Mouse (Mus musculus) liver, embryonic 14.5 days (tissue): ENCODE results near the gene Mtfp1. TPM values are rescaled to one million over a fixed set of nuclear protein-coding genes. Genes with fewer than 3 reads are reported as not detected.
"Not testable (repeated sequence)": the region's sequence is repeated elsewhere in the genome, so short reads cannot be mapped to it uniquely, and the experiment has no call there.

ENCODE experiments used
- ATAC-seq: fragments of 200-750 bp; cut with Nextera tagmentation; 2 replicates; pipeline ENCODE4 v1.8.0; 2017; ENCODE audit warnings: moderate number of reproducible peaks, mild to moderate bottlenecking, moderate library complexity; ENCODE audit not compliant: insufficient read depth
- DNase-seq, 3 experiments: peaks; one replicate each; pipeline ENCODE4 v3.0.0-alpha.2; 2012 to 2013; ENCODE audit warnings: low read depth in 3 of 3, low spot score in 3 of 3
- H3K27ac ChIP-seq: fragments of 300-500 bp; sonication (generic); 2 replicates; pipeline ENCODE4 v1.5.1; 2014; ENCODE audit warnings: moderate library complexity, mild to moderate bottlenecking, control low read depth, inconsistent platforms
- H3K27me3 ChIP-seq: fragments of 300-500 bp; sonication (generic); 2 replicates; pipeline ENCODE4 v1.6.1; 2014; ENCODE audit warnings: mild to moderate bottlenecking, low read length, moderate library complexity; ENCODE audit not compliant: control insufficient read depth, insufficient read depth
- H3K36me3 ChIP-seq: fragments of 300-500 bp; sonication (generic); replicated peaks from 2 replicates; pipeline ENCODE4 v1.6.1; 2014; ENCODE audit warnings: low read depth; ENCODE audit not compliant: control insufficient read depth, insufficient read depth
- H3K4me1 ChIP-seq, 2 experiments: fragments of 200-500 bp in 1 of 2; fragments of 300-500 bp in 1 of 2; sonication (generic) in 1 of 2; replicated peaks; 2 replicates each; pipeline ENCODE4 v1.6.1; 2012 to 2014; ENCODE audit warnings: antibody characterized with exemption in 1 of 2, inconsistent platforms in 1 of 2, low read length in 1 of 2; ENCODE audit not compliant: control insufficient read depth in 2 of 2, insufficient read depth in 2 of 2
- H3K4me2 ChIP-seq: fragments of 300-500 bp; sonication (generic); 2 replicates; pipeline ENCODE4 v1.6.1; 2014; ENCODE audit warnings: low read depth, mild to moderate bottlenecking, control low read depth, moderate library complexity
- H3K4me3 ChIP-seq, 2 experiments: fragments of 200-500 bp in 1 of 2; fragments of 300-500 bp in 1 of 2; sonication (generic) in 1 of 2; 2 replicates each; pipeline ENCODE4 v1.5.1; 2012 to 2014; ENCODE audit warnings: low read depth in 2 of 2, low read length in 2 of 2, mild to moderate bottlenecking in 2 of 2, control low read depth in 1 of 2, inconsistent platforms in 1 of 2, moderate library complexity in 1 of 2; ENCODE audit not compliant: insufficient read depth in 1 of 2
- H3K9ac ChIP-seq: fragments of 300-500 bp; sonication (generic); replicated peaks from 2 replicates; pipeline ENCODE4 v1.6.1; 2014; ENCODE audit warnings: mild to moderate bottlenecking, control low read depth, moderate library complexity
- H3K9me3 ChIP-seq: fragments of 300-500 bp; sonication (generic); 2 replicates; pipeline ENCODE4 v1.6.1; 2016; ENCODE audit warnings: low read length, mixed read lengths; ENCODE audit not compliant: control insufficient read depth
- CTCF ChIP-seq: IDR thresholded peaks from 2 replicates; pipeline ENCODE4 v1.5.1; 2016; ENCODE audit warnings: antibody characterized with exemption, low read depth, control low read depth
- EP300 ChIP-seq: IDR thresholded peaks from 2 replicates; pipeline ENCODE4 v1.6.1; 2016; ENCODE audit warnings: antibody characterized with exemption, low read depth
- WGBS: fragments of 180-500 bp; shearing (Covaris S2); extraction: QIAGEN DNeasy Blood & Tissue Kit; methylation state at CpG from one replicate; pipeline ENCODE4 v1.1.7; 2014; ENCODE audit not compliant: insufficient replicate concordance; 5-methylcytosine and 5-hydroxymethylcytosine counted together
- polyA plus RNA-seq, 2 experiments: library from polyadenylated mRNA; depleted of rRNA in 1 of 2; stranded (reverse) in 1 of 2; unstranded in 1 of 2; fragments of >200 nt; fragmentation: Nextera tagmentation in 1 of 2; extraction: Ambion mirVana in 1 of 2; gene quantifications; 2 replicates each; pipeline versions ENCODE4 v1.2.1 to v1.2.3; 2012 to 2014

The Mtfp1 gene
- polyA plus RNA-seq, 2 experiments = 13.3 to 20.6 TPM

DNA sequence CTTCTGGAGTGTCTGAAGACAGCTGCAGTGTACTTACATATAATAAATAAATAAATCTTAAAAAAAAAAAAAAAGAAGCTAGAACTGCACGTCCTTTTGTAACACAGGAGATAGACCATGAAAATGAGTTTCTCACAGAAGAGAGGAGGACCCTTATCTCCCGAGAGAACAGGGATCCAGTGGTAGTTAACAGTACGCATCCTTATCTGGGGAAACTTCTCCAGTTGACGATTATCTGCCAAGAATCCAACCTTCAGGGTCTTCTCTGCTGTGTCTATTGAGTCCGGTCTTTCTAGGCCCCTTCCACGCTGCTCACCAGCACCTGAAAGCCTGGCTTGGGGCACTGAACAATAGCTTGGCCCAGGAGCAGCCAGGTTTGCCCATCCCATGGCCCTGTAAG is 18.7 kb upstream of the Mtfp1 start:
- ATAC-seq (no peak), DNase-seq (no peak)
- 26% methylated on average over 6 of the region's 6 CpGs for WGBS
- TF ChIP-seq CTCF (no peak), EP300 (no peak)
- H3K4me2 ChIP-seq = no peak overlapping the region
- H3K36me3 ChIP-seq = no peaks in the 10 kb centered on the region
- no peak overlapping the region for H3K27ac ChIP-seq
- H3K9ac ChIP-seq = no peak overlapping the region
- H3K4me3 ChIP-seq = no peak overlapping the region
- peaks cover 12 to 21% of the 10 kb centered on the region in 2 experiments for H3K4me1 ChIP-seq
- peaks cover 18% of the 10 kb centered on the region for H3K27me3 ChIP-seq
- no peaks in the 10 kb centered on the region for H3K9me3 ChIP-seq

DNA sequence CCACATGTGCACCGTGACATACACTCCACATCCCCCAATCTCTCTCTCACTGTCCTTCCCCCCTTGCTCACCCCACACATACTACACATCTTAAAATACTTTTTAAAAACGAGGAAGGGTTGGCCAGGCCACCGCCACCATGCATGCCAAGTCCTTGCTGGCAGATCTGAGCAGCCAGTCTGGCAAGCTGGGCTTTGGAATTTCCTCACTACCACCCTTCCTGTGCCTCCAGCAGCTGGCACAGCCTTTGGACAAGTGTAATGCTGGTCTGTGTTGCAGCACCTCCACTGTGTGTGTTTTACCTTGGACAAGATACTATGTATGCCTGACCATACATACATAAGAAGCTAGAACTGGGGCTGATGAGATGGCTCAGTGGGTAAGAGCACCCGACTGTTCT is 18.3 kb upstream of the Mtfp1 start:
- TF ChIP-seq CTCF (no peak), EP300 (no peak)
- peaks cover 14% of the 10 kb centered on the region for H3K27me3 ChIP-seq

DNA sequence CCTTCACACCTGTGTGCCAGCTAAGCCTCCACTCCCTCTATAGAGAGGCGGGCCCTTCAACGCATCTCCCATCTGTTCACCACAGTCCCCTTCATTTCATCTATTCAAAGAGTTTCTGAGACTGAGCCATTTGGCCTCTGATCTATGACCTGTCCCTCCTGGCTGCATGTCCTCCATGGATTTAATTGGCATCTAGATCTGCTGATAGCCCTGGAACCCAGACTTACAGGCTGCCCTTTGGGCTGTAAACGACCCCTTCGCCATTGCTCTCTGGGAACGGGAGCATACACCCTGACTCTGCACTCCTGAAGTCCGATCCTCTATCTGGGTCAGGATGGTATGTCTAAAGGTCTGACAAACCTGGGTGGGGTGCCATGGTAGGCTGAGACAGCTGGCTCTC is 17.6 kb upstream of the Mtfp1 start:
- H3K9me3 ChIP-seq = no peaks in the 10 kb centered on the region
- H3K4me3 ChIP-seq = no peak overlapping the region
- DNase-seq = no peak
- H3K9ac ChIP-seq = no peak overlapping the region
- 69% methylated on average over 6 of the region's 6 CpGs for WGBS
- no peaks in the 10 kb centered on the region for H3K36me3 ChIP-seq
- H3K4me2 ChIP-seq = no peak overlapping the region
- H3K27ac ChIP-seq = no peak overlapping the region
- peaks cover 8% of the 10 kb centered on the region for H3K27me3 ChIP-seq
- no peak for ATAC-seq
- no peak for TF ChIP-seq EP300
- no peak for TF ChIP-seq CTCF
- peaks cover 12 to 19% of the 10 kb centered on the region in 2 experiments for H3K4me1 ChIP-seq

More for the DNA sequence above, 18.3 kb upstream of the Mtfp1 start:
- Histone ChIP-seq H3K27ac (no peak overlapping the region), H3K4me2 (no peak overlapping the region), H3K4me1 (peaks cover 12 to 19% of the 10 kb centered on the region in 2 experiments), H3K9ac (no peak overlapping the region), H3K4me3 (no peak overlapping the region), H3K9me3 (no peaks in the 10 kb centered on the region), H3K36me3 (no peaks in the 10 kb centered on the region)
- ATAC-seq (no peak), DNase-seq (no peak)
- 60% methylated on average over 4 of the region's 4 CpGs for WGBS

DNA sequence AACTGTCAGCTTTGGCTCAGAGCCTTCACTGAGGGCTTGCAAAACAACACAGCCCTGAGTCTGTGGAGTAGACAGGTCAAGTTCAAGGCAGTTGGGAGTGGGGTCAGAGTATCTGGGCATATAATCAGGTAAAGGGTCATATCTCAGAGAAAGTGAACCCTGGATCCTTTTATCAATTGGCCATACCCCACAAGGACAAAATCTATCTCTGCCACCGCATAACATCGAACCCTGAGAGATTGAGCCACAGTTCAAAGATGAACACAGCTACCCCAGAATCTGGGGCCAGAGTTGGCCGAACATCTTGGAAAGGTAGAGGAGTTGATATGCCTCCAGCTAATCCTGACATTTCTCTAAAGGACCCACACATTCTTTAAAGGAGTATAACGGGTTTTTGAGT is 16.8 kb upstream of the Mtfp1 start:
- H3K4me1 ChIP-seq = peaks cover 6 to 11% of the 10 kb centered on the region in 2 experiments
- no peaks in the 10 kb centered on the region for H3K9me3 ChIP-seq
- no peaks in the 10 kb centered on the region for H3K36me3 ChIP-seq
- H3K9ac ChIP-seq = no peak overlapping the region
- ATAC-seq = no peak
- no peak overlapping the region for H3K27ac ChIP-seq
- 65% methylated on average over 4 of the region's 4 CpGs for WGBS
- no peak overlapping the region for H3K4me2 ChIP-seq
- no peak overlapping the region for H3K4me3 ChIP-seq
- no peak for DNase-seq
- H3K27me3 ChIP-seq = no peaks in the 10 kb centered on the region
- TF ChIP-seq EP300 (no peak), CTCF (no peak)

DNA sequence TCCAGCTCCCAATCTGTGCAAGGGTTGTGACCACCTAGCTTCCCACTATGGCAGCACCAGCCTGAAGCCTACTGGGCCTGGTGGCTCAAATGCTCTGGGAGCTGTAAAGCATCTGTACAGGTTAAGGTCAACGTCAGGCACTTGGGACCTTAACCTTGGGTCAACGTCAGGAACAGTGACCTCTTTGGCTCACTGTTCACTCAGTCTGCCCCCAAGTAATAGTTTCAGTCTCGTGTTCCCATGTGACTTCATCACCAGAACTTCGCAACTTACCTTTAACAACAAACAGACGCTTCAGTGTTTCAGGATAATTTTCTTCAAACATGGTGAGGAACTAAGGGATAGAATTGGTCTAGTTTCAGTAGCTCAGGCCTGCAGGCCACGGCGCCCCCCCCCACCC is 13.4 kb upstream of the Mtfp1 start:
- Histone ChIP-seq H3K9me3 (no peaks in the 10 kb centered on the region), H3K36me3 (no peaks in the 10 kb centered on the region), H3K4me2 (no peak overlapping the region), H3K4me3 (no peak overlapping the region), H3K4me1 (no peaks in the 10 kb centered on the region), H3K27ac (no peak overlapping the region), H3K27me3 (no peaks in the 10 kb centered on the region), H3K9ac (no peak overlapping the region)
- DNase-seq = no peak
- no peak for ATAC-seq
- TF ChIP-seq EP300 = no peak
- TF ChIP-seq CTCF = no peak
- whole genome bisulfite sequencing = 62% methylated on average over 7 of the region's 7 CpGs

DNA sequence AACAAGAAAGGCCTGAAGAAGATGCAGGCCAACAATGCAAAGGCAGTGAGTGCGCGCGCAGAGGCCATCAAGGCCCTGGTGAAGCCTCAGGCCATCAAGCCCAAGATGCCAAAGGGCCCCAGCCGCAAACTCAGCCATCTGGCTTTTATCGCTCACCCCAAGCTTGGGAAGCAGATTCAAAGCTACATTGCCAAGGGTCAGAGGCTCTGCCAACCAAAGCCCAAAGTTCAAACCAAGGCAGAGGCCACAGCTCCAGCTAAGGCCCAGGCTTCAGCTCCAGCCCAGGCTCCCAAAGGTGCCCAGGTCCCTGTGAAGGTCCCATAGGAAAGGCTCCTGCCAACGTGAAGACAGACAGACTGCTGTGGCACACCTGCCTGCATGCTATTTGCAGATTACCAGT is 12.7 kb upstream of the Mtfp1 start:
- H3K9ac ChIP-seq, H3K9me3 ChIP-seq, H3K36me3 ChIP-seq, ATAC-seq, H3K27ac ChIP-seq, DNase-seq, H3K4me2 ChIP-seq, H3K4me3 ChIP-seq, H3K27me3 ChIP-seq, H3K4me1 ChIP-seq: not testable (repeated sequence)
- WGBS = 88% methylated on average over 6 of the region's 6 CpGs
